7 mouse cellular contexts compared by ENCODE assay signal in the genomic region with DNA sequence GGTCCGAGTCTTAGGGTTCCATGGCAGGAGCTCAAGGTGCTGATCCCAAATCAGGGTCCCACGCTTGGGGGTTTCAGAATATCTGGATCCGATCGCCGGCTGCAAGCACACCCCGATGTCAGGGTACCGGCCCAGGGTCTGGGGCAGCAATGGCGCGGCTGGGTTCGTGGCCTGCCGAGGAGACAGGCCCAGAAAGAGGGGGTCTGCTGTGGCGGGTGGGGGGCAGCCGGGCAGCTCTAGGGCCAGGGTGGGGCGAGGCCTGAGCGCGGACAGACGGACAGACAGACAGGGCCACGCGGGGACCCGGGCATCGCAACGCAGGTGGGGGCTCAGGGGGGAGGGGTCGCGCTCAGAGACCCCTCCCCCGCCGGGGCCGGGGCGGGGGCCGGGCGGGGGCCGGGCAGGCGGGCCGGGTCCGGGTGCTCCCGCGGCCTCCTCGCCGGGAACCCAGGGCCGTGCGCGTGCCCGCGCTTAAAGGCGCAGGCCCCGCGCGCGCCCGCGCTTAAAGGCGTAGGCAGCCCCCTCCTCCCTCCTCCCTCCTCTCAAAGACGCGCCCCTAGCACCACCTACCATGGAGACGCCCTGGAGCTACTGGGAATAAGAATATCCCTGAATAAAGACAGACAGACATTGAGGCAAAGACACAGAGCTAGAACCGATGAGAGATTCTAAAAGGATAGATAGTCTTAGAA. TPM values are rescaled to one million over a fixed set of nuclear protein-coding genes. Genes with fewer than 3 reads are reported as not detected.
DNase-seq lines count a peak whose midpoint lies in the region; ATAC-seq lines count a peak whose summit lies in the region.

Gene Lrfn3, minus strand, starts transcription at position 121 of the 692 bp plus-strand sequence.

- H3K9me3 ChIP-seq in forebrain, embryonic 14.5 days (replicated peaks; ENCODE audit: control insufficient read depth, low read length) = no peaks in the 10 kb centered on the region
- H3K9me3 ChIP-seq in intestine, embryonic 14.5 days (ENCODE audit: control insufficient read depth, low read length) = no peaks in the 10 kb centered on the region
- no peaks in the 10 kb centered on the region for H3K9me3 ChIP-seq in limb, embryonic 10.5 days (replicated peaks)
- H3K9me3 ChIP-seq in midbrain, embryonic 16.5 days (replicated peaks; ENCODE audit: control insufficient read depth, low read length, poor library complexity, severe bottlenecking) = no peaks in the 10 kb centered on the region

- H3K4me3 ChIP-seq in forebrain, embryonic 14.5 days (ENCODE audit: low read depth, low read length) = peak within 1 kb of the TSS; percentile 83
- peak within 1 kb of the TSS; percentile 66 for H3K4me3 ChIP-seq in intestine, embryonic 14.5 days (ENCODE audit: low read depth, low read length)
- H3K4me3 ChIP-seq in limb, embryonic 10.5 days = peak within 1 kb of the TSS; percentile 81
- H3K4me3 ChIP-seq in midbrain, embryonic 16.5 days (ENCODE audit: low read depth, low read length) = peak within 1 kb of the TSS; percentile 77

- H3K4me1 ChIP-seq in forebrain, embryonic 14.5 days (ENCODE audit: control insufficient read depth, insufficient read depth, low read length) = peaks cover 20% of the 10 kb centered on the region
- peaks cover 19% of the 10 kb centered on the region for H3K4me1 ChIP-seq in intestine, embryonic 14.5 days (replicated peaks; ENCODE audit: control insufficient read depth, insufficient read depth, low read length)
- peaks cover 41% of the 10 kb centered on the region for H3K4me1 ChIP-seq in limb, embryonic 10.5 days
- H3K4me1 ChIP-seq in midbrain, embryonic 16.5 days (ENCODE audit: control insufficient read depth, insufficient read depth, low read length) = peaks cover 41% of the 10 kb centered on the region

- 1% methylated on average over 43 of the region's 55 CpGs for WGBS in forebrain, embryonic 14.5 days
- WGBS in intestine, embryonic 14.5 days = under 1% methylated on average over 47 of the region's 55 CpGs
- under 1% methylated on average over 46 of the region's 55 CpGs for WGBS in limb, embryonic 10.5 days
- WGBS in midbrain, embryonic 16.5 days = under 1% methylated on average over 36 of the region's 55 CpGs

- H3K4me2 ChIP-seq in forebrain, embryonic 14.5 days (ENCODE audit: low read length) = peak within 1 kb of the TSS; percentile 78
- H3K4me2 ChIP-seq in intestine, embryonic 14.5 days (ENCODE audit: low read length) = peak within 1 kb of the TSS; percentile 60
- peak within 1 kb of the TSS; percentile 70 for H3K4me2 ChIP-seq in midbrain, embryonic 16.5 days (ENCODE audit: low read length)

- peak; percentile 48 to 75 for DNase-seq in adrenal gland, adult (ENCODE audit: inconsistent age in 2 of 2, low spot score in 1 of 2)
- peak; percentile 96 for DNase-seq in forebrain, embryonic 14.5 days (ENCODE audit: low spot score)
- DNase-seq in intestine, embryonic 14.5 days (ENCODE audit: low spot score) = peak; percentile 77
- peak; percentile 83 for DNase-seq in limb, embryonic 10.5 days (ENCODE audit: low spot score)
- no peak for DNase-seq in natural killer cell, adult 2 months (ENCODE audit: low spot score in 2 of 2)

- H3K36me3 ChIP-seq in forebrain, embryonic 14.5 days (ENCODE audit: control insufficient read depth, insufficient read depth, low read length) = peaks cover 19% of the 10 kb centered on the region
- peaks cover 8% of the 10 kb centered on the region; the same call in 1 of the 2 replicates for H3K36me3 ChIP-seq in intestine, embryonic 14.5 days (ENCODE audit: control insufficient read depth, insufficient read depth, low read length)
- H3K36me3 ChIP-seq in limb, embryonic 10.5 days = peaks cover 17% of the 10 kb centered on the region
- H3K36me3 ChIP-seq in midbrain, embryonic 16.5 days (ENCODE audit: control insufficient read depth, insufficient read depth, low read length) = peaks cover 15% of the 10 kb centered on the region

- peak; percentile 42; the same call in 1 of the 2 replicates for ATAC-seq in cerebellum, adult (ENCODE audit: insufficient number of reproducible peaks, low FRiP score, low TSS enrichment)
- ATAC-seq in forebrain, embryonic 14.5 days = peak; percentile 85
- peak; percentile 48 for ATAC-seq in intestine, embryonic 14.5 days (replicated peaks; ENCODE audit: low FRiP score, low TSS enrichment, low read depth)
- ATAC-seq in midbrain, embryonic 16.5 days = peak; percentile 70

- H3K27ac ChIP-seq in forebrain, embryonic 14.5 days (ENCODE audit: low read depth, low read length) = peak within 1 kb of the TSS; percentile 24; the same call in 1 of the 2 replicates
- H3K27ac ChIP-seq in intestine, embryonic 14.5 days (ENCODE audit: low read depth) = no peak within 1 kb of the TSS
- H3K27ac ChIP-seq in limb, embryonic 10.5 days = peak within 1 kb of the TSS; percentile 87
- H3K27ac ChIP-seq in midbrain, embryonic 16.5 days (ENCODE audit: low read length) = peak within 1 kb of the TSS; percentile 62

- H3K9ac ChIP-seq in forebrain, embryonic 14.5 days (ENCODE audit: low read length) = peak within 1 kb of the TSS; percentile 95
- H3K9ac ChIP-seq in intestine, embryonic 14.5 days (ENCODE audit: low read length) = peak within 1 kb of the TSS; percentile 81
- H3K9ac ChIP-seq in midbrain, embryonic 16.5 days (ENCODE audit: low read depth, low read length) = peak within 1 kb of the TSS; percentile 96

- H3K27me3 ChIP-seq in forebrain, embryonic 14.5 days (replicated peaks; ENCODE audit: control insufficient read depth, insufficient read depth, low read length) = 0 out of 2 replicates have a peak, but pooled peaks cover 4% of the 10 kb centered on the region
- 0 out of 2 replicates have a peak, but pooled peaks cover 7% of the 10 kb centered on the region for H3K27me3 ChIP-seq in intestine, embryonic 14.5 days (replicated peaks; ENCODE audit: control insufficient read depth, insufficient read depth, low read length)
- H3K27me3 ChIP-seq in limb, embryonic 10.5 days (ENCODE audit: low read depth, poor library complexity, severe bottlenecking) = peaks cover 28% of the 10 kb centered on the region
- H3K27me3 ChIP-seq in midbrain, embryonic 16.5 days (ENCODE audit: control insufficient read depth, insufficient read depth, low read depth, low read length) = no peaks in the 10 kb centered on the region

RNA-seq across cellular contexts. Expression of gene Lrfn3, which starts in this region (rescaled TPM):
- 8.8 and 10.3 TPM in 2 replicates for polyA plus RNA-seq in forebrain, embryonic 14.5 days (2014; fragmentation: Nextera tagmentation; extraction: Ambion mirVana)
- 4.4 and 4.5 TPM in 2 replicates for polyA plus RNA-seq in intestine, embryonic 14.5 days (2014; fragmentation: Nextera tagmentation; extraction: Ambion mirVana)
- polyA plus RNA-seq in limb, embryonic 10.5 days (2016; fragmentation: Nextera tagmentation; extraction: Ambion mirVana) = 4.0 and 4.2 TPM in 2 replicates
- polyA plus RNA-seq in midbrain, embryonic 16.5 days (2015; fragmentation: Nextera tagmentation; extraction: Ambion mirVana) = 15.2 and 15.7 TPM in 2 replicates

Comparison
In these comparisons a context has a peak if more than half of its experiments do, and no peak if none do; other contexts are left out.
1. DNase-seq: peak in adrenal gland, adult (2 of 2), forebrain, embryonic 14.5 days (single experiment), intestine, embryonic 14.5 days (single experiment) and limb, embryonic 10.5 days (single experiment); none in natural killer cell, adult 2 months (0 of 2).
2. Peak in every context shown above with its lines, with median percentiles within 50 percentile points of each other: ATAC-seq, H3K4me2 ChIP-seq, H3K4me3 ChIP-seq and H3K9ac ChIP-seq.